Mouse (Mus musculus) heart, embryonic 14.5 days (tissue): ENCODE measurements around the gene Cdk5. TPM values are rescaled to one million over a fixed set of nuclear protein-coding genes. Genes with fewer than 3 reads are reported as not detected.
A peak's percentile ranks its signal among the peaks of the same experiment; 100 is the strongest.

Experiments used
- ATAC-seq: fragments of 200-750 bp; cut with Nextera tagmentation; 2 replicates; pipeline ENCODE4 v1.8.0; 2017; ENCODE audit warnings: low read depth, moderate TSS enrichment; ENCODE audit not compliant: insufficient number of reproducible peaks, insufficient read depth, low FRiP score
- H3K27ac ChIP-seq, 2 experiments: fragments of 200-500 bp in 1 of 2; fragments of 300-500 bp in 1 of 2; sonication (generic) in 1 of 2; replicated peaks in 1 of 2; 2 replicates each; pipeline ENCODE4 v1.5.1; 2012 to 2014; ENCODE audit warnings: low read depth in 2 of 2, low read length in 2 of 2, control low read depth in 1 of 2, mild to moderate bottlenecking in 1 of 2, mixed read lengths in 1 of 2; ENCODE audit not compliant: control insufficient read depth in 1 of 2, insufficient read depth in 1 of 2
- H3K27me3 ChIP-seq: fragments of 300-500 bp; sonication (generic); 2 replicates; pipeline ENCODE4 v1.6.1; 2014; ENCODE audit warnings: mild to moderate bottlenecking, low read length, control low read depth; ENCODE audit not compliant: control insufficient read depth, insufficient read depth
- H3K36me3 ChIP-seq: fragments of 300-500 bp; sonication (generic); 2 replicates; pipeline ENCODE4 v1.6.1; 2014; ENCODE audit warnings: mild to moderate bottlenecking, control low read depth, low read length, mixed read lengths; ENCODE audit not compliant: control insufficient read depth, insufficient read depth
- H3K4me1 ChIP-seq, 2 experiments: fragments of 200-500 bp in 1 of 2; fragments of 300-500 bp in 1 of 2; sonication (generic) in 1 of 2; 2 replicates each; pipeline ENCODE4 v1.6.1; 2012 to 2014; ENCODE audit warnings: low read length in 2 of 2, control low read depth in 1 of 2, mixed read lengths in 1 of 2; ENCODE audit not compliant: control insufficient read depth in 2 of 2, insufficient read depth in 2 of 2
- H3K4me2 ChIP-seq: fragments of 300-500 bp; sonication (generic); 2 replicates; pipeline ENCODE4 v1.6.1; 2014; ENCODE audit warnings: mild to moderate bottlenecking, low read length
- H3K4me3 ChIP-seq, 2 experiments: fragments of 200-500 bp in 1 of 2; fragments of 300-500 bp in 1 of 2; sonication (generic) in 1 of 2; 2 replicates each; pipeline ENCODE4 v1.5.1; 2012 to 2014; ENCODE audit warnings: low read length in 2 of 2, mild to moderate bottlenecking in 2 of 2, control low read depth in 1 of 2, low read depth in 1 of 2, moderate library complexity in 1 of 2; ENCODE audit not compliant: control insufficient read depth in 1 of 2, insufficient read depth in 1 of 2
- H3K9ac ChIP-seq: fragments of 300-500 bp; sonication (generic); 2 replicates; pipeline ENCODE4 v1.6.1; 2014; ENCODE audit warnings: mild to moderate bottlenecking, low read length
- H3K9me3 ChIP-seq: fragments of 300-500 bp; sonication (generic); 2 replicates; pipeline ENCODE4 v1.6.1; 2016; ENCODE audit warnings: low read length, control low read depth; ENCODE audit not compliant: control insufficient read depth
- WGBS: fragments of 180-500 bp; shearing (Covaris S2); extraction: QIAGEN DNeasy Blood & Tissue Kit; methylation state at CpG from one replicate; pipeline ENCODE4 v1.1.7; 2014; 5-methylcytosine and 5-hydroxymethylcytosine counted together
- polyA plus RNA-seq: library from polyadenylated mRNA; unstranded; fragments of >200 nt; fragmentation: Nextera tagmentation; extraction: Ambion mirVana; gene quantifications from 2 replicates; pipeline ENCODE4 v1.2.1, GENCODE M21; 2014

Gene Cdk5
- polyA plus RNA-seq, 1 experiment from 2014 or later = 31.0 TPM

- ATAC-seq = no peak
- peaks cover 20 to 39% of the 10 kb centered on the region in 2 experiments for H3K4me1 ChIP-seq
- H3K27ac ChIP-seq = peak overlapping the region; percentile 58 to 92; a peak in 3 of 4 replicates
- H3K9me3 ChIP-seq = no peaks in the 10 kb centered on the region
- peak overlapping the region; percentile 95 for H3K4me2 ChIP-seq
- H3K4me3 ChIP-seq = peak overlapping the region; percentile 79 to 88
- H3K9ac ChIP-seq = peak overlapping the region; percentile 96
- H3K27me3 ChIP-seq = no peaks in the 10 kb centered on the region
- 1% methylated on average over 29 of the region's 29 CpGs for WGBS
- H3K36me3 ChIP-seq = peaks cover 2% of the 10 kb centered on the region; the same call in 1 of the 2 replicates
Measured at GRCm38 (mm10) chr5:24452691-24453233, 29.4 kb upstream of the Cdk5 start.

- Histone ChIP-seq H3K4me2 (peak within 1 kb of the TSS; percentile 95), H3K4me3 (peak within 1 kb of the TSS; percentile 79 to 88), H3K27ac (peak within 1 kb of the TSS; percentile 88 to 92), H3K9me3 (no peaks in the 10 kb centered on the region), H3K9ac (peak within 1 kb of the TSS; percentile 96), H3K4me1 (peaks cover 21 to 42% of the 10 kb centered on the region in 2 experiments), H3K27me3 (no peaks in the 10 kb centered on the region), H3K36me3 (no peaks in the 10 kb centered on the region)
- under 1% methylated on average over 74 of the region's 85 CpGs for WGBS
- ATAC-seq = peak; percentile 1; the same call in 1 of the 2 replicates
Measured at GRCm38 (mm10) chr5:24452030-24452690, 28.8 kb upstream of the Cdk5 start, which contains the start of gene Agap3. Gene Agap3, plus strand, starts transcription at chr5:24452177.

- H3K9me3 ChIP-seq = no peaks in the 10 kb centered on the region
- peak overlapping the region; percentile 95 for H3K4me2 ChIP-seq
- H3K4me3 ChIP-seq = peak overlapping the region; percentile 79 to 88
- 2% methylated on average over 50 of the region's 66 CpGs for WGBS
- peak; percentile 64 for ATAC-seq
- H3K27me3 ChIP-seq = no peaks in the 10 kb centered on the region
- peak overlapping the region; percentile 96 for H3K9ac ChIP-seq
- peaks cover 21 to 42% of the 10 kb centered on the region in 2 experiments for H3K4me1 ChIP-seq
- peak overlapping the region; percentile 88 to 92 for H3K27ac ChIP-seq
- H3K36me3 ChIP-seq = no peaks in the 10 kb centered on the region
Measured at GRCm38 (mm10) chr5:24451264-24452029, 28.1 kb upstream of the Cdk5 start.

GRCm38 (mm10) chr5:24447624-24448298, 24.4 kb upstream of the Cdk5 start, which contains the start of gene Tmub1:
Gene Tmub1, minus strand, starts transcription at chr5:24447854.
- Histone ChIP-seq H3K4me1 (peaks cover 16 to 27% of the 10 kb centered on the region in 2 experiments; a peak in 3 of 4 replicates), H3K27ac (peak within 1 kb of the TSS in 1 of 2 experiments; percentile 15; a peak in 1 of 4 replicates), H3K4me2 (peak within 1 kb of the TSS; percentile 70), H3K36me3 (peaks cover 15% of the 10 kb centered on the region), H3K4me3 (peak within 1 kb of the TSS; percentile 62 to 83), H3K9me3 (no peaks in the 10 kb centered on the region), H3K9ac (peak within 1 kb of the TSS; percentile 72), H3K27me3 (no peaks in the 10 kb centered on the region)
- WGBS = 3% methylated on average over 34 of the region's 34 CpGs
- peak; percentile 23 for ATAC-seq

GRCm38 (mm10) chr5:24446630-24447029, 23.3 kb upstream of the Cdk5 start:
- H3K27me3 ChIP-seq = no peaks in the 10 kb centered on the region
- peaks cover 16 to 27% of the 10 kb centered on the region in 2 experiments; a peak in 3 of 4 replicates for H3K4me1 ChIP-seq
- H3K4me2 ChIP-seq = no peak overlapping the region
- no peak for ATAC-seq
- no peak overlapping the region for H3K9ac ChIP-seq
- H3K27ac ChIP-seq = no peak overlapping the region
- no peaks in the 10 kb centered on the region for H3K9me3 ChIP-seq
- 95% methylated on average over 7 of the region's 7 CpGs for WGBS
- H3K36me3 ChIP-seq = peaks cover 26% of the 10 kb centered on the region
- H3K4me3 ChIP-seq = no peak overlapping the region

- no peak for ATAC-seq
- WGBS = 58% methylated on average over 20 of the region's 20 CpGs
- Histone ChIP-seq H3K9ac (peak overlapping the region; percentile 94), H3K4me2 (peak overlapping the region; percentile 79), H3K36me3 (peaks cover 37% of the 10 kb centered on the region), H3K27ac (peak overlapping the region; percentile 68 to 94), H3K27me3 (no peaks in the 10 kb centered on the region), H3K4me1 (peaks cover 13 to 22% of the 10 kb centered on the region in 2 experiments; a peak in 3 of 4 replicates), H3K4me3 (peak overlapping the region; percentile 61 to 77), H3K9me3 (no peaks in the 10 kb centered on the region)
Measured at GRCm38 (mm10) chr5:24445428-24446080, 22.2 kb upstream of the Cdk5 start.
